Mouse (Mus musculus): ENCODE results near the gene Vmn1r237. TPM values are rescaled to one million over a fixed set of nuclear protein-coding genes. Genes with fewer than 3 reads are reported as not detected.

The Vmn1r237 gene
- under 1 TPM in 1 of 2 experiments, not detected in 1; 0.67 TPM for polyA plus RNA-seq (2017; shearing (Covaris generic))

DNA sequence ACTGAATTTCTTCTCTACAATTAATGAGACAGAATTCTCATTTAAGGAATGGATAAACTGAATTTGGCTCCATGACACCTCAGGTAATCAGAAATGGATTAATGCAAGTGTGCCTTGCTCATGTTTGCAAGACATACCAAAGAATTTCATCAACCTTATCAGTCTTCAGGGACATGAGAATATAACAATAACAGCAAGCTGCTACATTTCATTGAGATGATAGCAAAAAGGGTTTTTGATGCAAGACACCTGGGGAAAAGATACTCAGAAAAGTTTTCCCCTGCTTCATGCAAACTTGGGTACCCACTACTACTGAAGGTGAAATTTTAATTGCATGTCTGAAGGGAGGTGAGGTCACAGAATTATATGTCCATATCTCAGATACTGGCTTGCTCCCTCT lies at the start of gene Vmn1r237:
TSS of gene Vmn1r237 (plus strand) at position 301 of the 400 bp plus-strand sequence.

DNA sequence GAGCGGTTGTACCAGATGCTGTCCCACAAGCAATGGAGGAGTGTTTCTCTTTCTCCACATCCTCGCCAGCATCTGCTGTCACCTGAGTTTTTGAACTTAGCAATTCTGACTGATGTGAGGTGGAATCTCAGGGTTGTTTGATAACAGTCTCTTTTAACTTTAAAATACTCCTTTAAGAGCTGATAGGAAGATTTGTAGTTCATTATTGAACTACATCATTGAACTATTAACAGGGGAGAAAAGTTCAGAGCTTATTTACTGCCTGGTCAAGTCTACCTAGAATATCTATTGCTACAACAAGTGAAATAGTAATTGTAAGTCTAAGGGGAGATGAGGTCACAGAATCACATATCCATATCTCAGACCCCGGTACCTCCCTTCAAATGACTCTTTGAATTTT lies 29.0 kb upstream of the Vmn1r237 start, which contains the start of gene Vmn1r236:
TSS of gene Vmn1r236 (plus strand) at position 301 of the 400 bp plus-strand sequence.

Other genes with a start within 250 kb of the Vmn1r237 start
- under 1 TPM; 0.12 to 0.42 TPM for gene Vmn1r234, start 85.8 kb upstream of the Vmn1r237 start, polyA plus RNA-seq (2017; shearing (Covaris generic))
- gene Vmn1r235, start 55.5 kb upstream of the Vmn1r237 start, polyA plus RNA-seq (2017; shearing (Covaris generic)): not detected
- under 1 TPM; 0.05 to 0.10 TPM for gene Vmn1r236, start 28.9 kb upstream of the Vmn1r237 start, polyA plus RNA-seq (2017; shearing (Covaris generic))
- gene Zfp677, start 71.9 kb downstream of the Vmn1r237 start, polyA plus RNA-seq (2017; shearing (Covaris generic)): 10 to 100 TPM; 13.9 to 15.4 TPM
- gene Zfp54, start 111.4 kb downstream of the Vmn1r237 start, polyA plus RNA-seq (2017; shearing (Covaris generic)): 10 to 100 TPM in 1 of 2 experiments, 1 to 10 TPM in 1; 9.9 to 14.9 TPM
- gene Zfp51, start 138.5 kb downstream of the Vmn1r237 start, polyA plus RNA-seq (2017; shearing (Covaris generic)): 10 to 100 TPM; 27.2 to 36.2 TPM
- 10 to 100 TPM; 54.3 to 67.3 TPM for gene Zfp53, start 177.1 kb downstream of the Vmn1r237 start, polyA plus RNA-seq (2017; shearing (Covaris generic))
- 10 to 100 TPM; 12.6 to 23.2 TPM for gene Zfp52, start 223.7 kb downstream of the Vmn1r237 start, polyA plus RNA-seq (2017; shearing (Covaris generic))